Mouse (Mus musculus) myocyte (in vitro differentiated cells): ENCODE results near the gene Mettl17. TPM values are rescaled to one million over a fixed set of nuclear protein-coding genes. Genes with fewer than 3 reads are reported as not detected.

Source experiments
- H3K27me3 ChIP-seq: one replicate; pipeline ENCODE4 v1.6.1; 2011; ENCODE audit not compliant: control insufficient read depth, insufficient read depth, insufficient read length
- H3K36me3 ChIP-seq: one replicate; pipeline ENCODE4 v1.6.1; 2011; ENCODE audit not compliant: control insufficient read depth, insufficient read depth
- H3K4me2 ChIP-seq: one replicate; pipeline ENCODE4 v1.6.1; 2011; ENCODE audit warnings: low read depth, control low read depth
- H3K4me3 ChIP-seq: one replicate; pipeline ENCODE4 v1.5.1; 2011; ENCODE audit warnings: mild to moderate bottlenecking, control low read depth, moderate library complexity
- H3K79me2 ChIP-seq: one replicate; pipeline ENCODE4 v1.6.1; 2011; ENCODE audit not compliant: control insufficient read depth, insufficient read depth
- H3ac ChIP-seq: one replicate; pipeline ENCODE4 v1.6.1; 2011; ENCODE audit not compliant: control insufficient read depth, insufficient read length
- CEBPB ChIP-seq: IDR thresholded peaks from 2 replicates; pipeline ENCODE4 v1.6.1; 2011; ENCODE audit warnings: mild to moderate bottlenecking, moderate library complexity; ENCODE audit not compliant: poor library complexity, insufficient read depth, severe bottlenecking
- E2F4 ChIP-seq: IDR thresholded peaks from one replicate; pipeline ENCODE4 v1.6.1; 2011; ENCODE audit warnings: mild to moderate bottlenecking, control low read depth, moderate library complexity; ENCODE audit not compliant: insufficient read depth
- MAX ChIP-seq: IDR thresholded peaks from one replicate; pipeline ENCODE4 v1.6.1; 2011; ENCODE audit warnings: low read depth, mild to moderate bottlenecking, control low read depth
- MYOD1 ChIP-seq, 3 experiments: IDR thresholded peaks; one replicate each; pipeline ENCODE4 v1.6.1; 2011; ENCODE audit warnings: control low read depth in 2 of 3, low read depth in 2 of 3, mild to moderate bottlenecking in 2 of 3, moderate library complexity in 1 of 3; ENCODE audit not compliant: insufficient read length in 2 of 3, control insufficient read depth in 1 of 3
- MYOG ChIP-seq, 3 experiments: IDR thresholded peaks; one replicate each; pipeline ENCODE4 v1.6.1; 2011; ENCODE audit warnings: control low read depth in 2 of 3, low read depth in 2 of 3, mild to moderate bottlenecking in 2 of 3; ENCODE audit not compliant: insufficient read length in 2 of 3, control insufficient read depth in 1 of 3, insufficient read depth in 1 of 3
- POLR2A ChIP-seq: IDR thresholded peaks from one replicate; pipeline ENCODE4 v1.6.1; 2011; ENCODE audit warnings: low read depth, mild to moderate bottlenecking, control low read depth, moderate library complexity; ENCODE audit not compliant: insufficient read length
- POLR2AphosphoS2 ChIP-seq: IDR thresholded peaks from one replicate; pipeline ENCODE4 v1.6.1; 2011; ENCODE audit warnings: low read depth, control low read depth; ENCODE audit not compliant: insufficient read length
- REST ChIP-seq: IDR thresholded peaks from one replicate; pipeline ENCODE4 v1.6.1; 2011; ENCODE audit warnings: mild to moderate bottlenecking, control low read depth, moderate library complexity; ENCODE audit not compliant: insufficient read depth, insufficient read length
- SRF ChIP-seq: IDR thresholded peaks from one replicate; pipeline ENCODE4 v1.6.1; 2011; ENCODE audit warnings: low read depth; ENCODE audit not compliant: control insufficient read depth, insufficient read length
- TCF12 ChIP-seq: IDR thresholded peaks from one replicate; pipeline ENCODE4 v1.6.1; 2011; ENCODE audit warnings: mild to moderate bottlenecking, control low read depth; ENCODE audit not compliant: poor library complexity, insufficient read depth, severe bottlenecking
- TCF3 ChIP-seq: IDR thresholded peaks from one replicate; pipeline ENCODE4 v1.6.1; 2011; ENCODE audit warnings: low read depth, control low read depth; ENCODE audit not compliant: insufficient read length
- USF1 ChIP-seq: IDR thresholded peaks from one replicate; pipeline ENCODE4 v1.6.1; 2011; ENCODE audit warnings: low read depth, mild to moderate bottlenecking, control low read depth, moderate library complexity
- polyA plus RNA-seq: library from polyadenylated mRNA; unstranded; fragments of >200 nt; fragmentation: generic; extraction: Trizol; gene quantifications from one replicate; pipeline ENCODE4 v1.2.1, GENCODE M21; 2012; ENCODE audit warnings: missing spikeins

The Mettl17 gene
- polyA plus RNA-seq, 1 experiment = 24.1 TPM

GRCm38 (mm10) chr14:51889833-51890232, 5.2 kb downstream of the Mettl17 start:
- TF ChIP-seq POLR2AphosphoS2 (no peak), USF1 (no peak), POLR2A (no peak), TCF3 (no peak), MYOD1 (IDR thresholded peaks at IDR 0.05; ENCODE audit: control insufficient read depth in 1 of 3, insufficient read length in 2 of 3, low read depth in 2 of 3) (no peak), SRF (no peak), REST (no peak), MAX (no peak), E2F4 (no peak)
- H3K79me2 ChIP-seq = peaks cover 6% of the 10 kb centered on the region
- no peaks in the 10 kb centered on the region for H3K36me3 ChIP-seq

GRCm38 (mm10) chr14:51892191-51892939, 7.7 kb downstream of the Mettl17 start, which contains the start of gene Slc39a2:
Slc39a2 (plus strand) TSS chr14:51892889.
- Histone ChIP-seq H3K4me3 (no peak within 1 kb of the TSS), H3ac (no peak within 1 kb of the TSS), H3K79me2 (no peaks in the 10 kb centered on the region), H3K4me2 (no peak within 1 kb of the TSS), H3K27me3 (no peaks in the 10 kb centered on the region), H3K36me3 (no peaks in the 10 kb centered on the region)
- TF ChIP-seq POLR2A (no peak), TCF3 (no peak), MAX (no peak), POLR2AphosphoS2 (no peak), USF1 (no peak), E2F4 (no peak), SRF (no peak), MYOD1 (IDR thresholded peaks at IDR 0.05; ENCODE audit: control insufficient read depth in 1 of 3, insufficient read length in 2 of 3, low read depth in 2 of 3) (no peak), MYOG (IDR thresholded peaks at IDR 0.05; ENCODE audit: control insufficient read depth in 1 of 3, insufficient read depth in 1 of 3, insufficient read length in 2 of 3, low read depth in 2 of 3) (no peak), CEBPB (no peak), TCF12 (no peak), REST (no peak)

More at GRCm38 (mm10) chr14:51889833-51890232, 5.2 kb downstream of the Mettl17 start:
- Histone ChIP-seq H3K4me3 (no peak overlapping the region), H3K4me2 (no peak overlapping the region), H3ac (no peak overlapping the region), H3K27me3 (no peaks in the 10 kb centered on the region)

- H3K4me3 ChIP-seq = no peak overlapping the region
- H3K27me3 ChIP-seq = no peaks in the 10 kb centered on the region
- H3K4me2 ChIP-seq = no peak overlapping the region
- H3K36me3 ChIP-seq = no peaks in the 10 kb centered on the region
- H3ac ChIP-seq = no peak overlapping the region
- H3K79me2 ChIP-seq = no peaks in the 10 kb centered on the region
- TF ChIP-seq REST = no peak
- no peak for TF ChIP-seq MAX
- no peak for TF ChIP-seq USF1
- no peak for TF ChIP-seq MYOG (IDR thresholded peaks at IDR 0.05; ENCODE audit: control insufficient read depth in 1 of 3, insufficient read depth in 1 of 3, insufficient read length in 2 of 3, low read depth in 2 of 3)
- no peak for TF ChIP-seq SRF
- no peak for TF ChIP-seq MYOD1 (IDR thresholded peaks at IDR 0.05; ENCODE audit: control insufficient read depth in 1 of 3, insufficient read length in 2 of 3, low read depth in 2 of 3)
- TF ChIP-seq POLR2AphosphoS2 = no peak
- TF ChIP-seq CEBPB = no peak
- no peak for TF ChIP-seq POLR2A
- TF ChIP-seq TCF12 = no peak
- TF ChIP-seq E2F4 = no peak
- TF ChIP-seq TCF3 = no peak
These were observed 8.6 kb downstream of the Mettl17 start for GRCm38 (mm10) chr14:51893094-51893794.

GRCm38 (mm10) chr14:51893809-51894208, 9.2 kb downstream of the Mettl17 start:
- no peak overlapping the region for H3ac ChIP-seq
- TF ChIP-seq MYOG (IDR thresholded peaks at IDR 0.05; ENCODE audit: control insufficient read depth in 1 of 3, insufficient read depth in 1 of 3, insufficient read length in 2 of 3, low read depth in 2 of 3) (no peak), SRF (no peak), MYOD1 (IDR thresholded peaks at IDR 0.05; ENCODE audit: control insufficient read depth in 1 of 3, insufficient read length in 2 of 3, low read depth in 2 of 3) (no peak), MAX (no peak), E2F4 (no peak), TCF3 (no peak), POLR2AphosphoS2 (no peak), POLR2A (no peak), REST (no peak), CEBPB (no peak), TCF12 (no peak), USF1 (no peak)
- H3K36me3 ChIP-seq = no peaks in the 10 kb centered on the region
- no peak overlapping the region for H3K4me3 ChIP-seq
- no peaks in the 10 kb centered on the region for H3K27me3 ChIP-seq
- no peaks in the 10 kb centered on the region for H3K79me2 ChIP-seq
- H3K4me2 ChIP-seq = no peak overlapping the region
